Mouse (Mus musculus) adrenal gland (tissue): ENCODE data around the gene Mgst3.
"Not testable (repeated sequence)": the region's sequence is repeated elsewhere in the genome, so short reads cannot be mapped to it uniquely, and the experiment has no call there.

Source experiments
- intact Hi-C: fragments of 180-260 bp; cut with DNase I; formaldehyde crosslinking; loops from one replicate; pipeline ENCODE4 v1.15.1; 2025

Mgst3 gene

DNA sequence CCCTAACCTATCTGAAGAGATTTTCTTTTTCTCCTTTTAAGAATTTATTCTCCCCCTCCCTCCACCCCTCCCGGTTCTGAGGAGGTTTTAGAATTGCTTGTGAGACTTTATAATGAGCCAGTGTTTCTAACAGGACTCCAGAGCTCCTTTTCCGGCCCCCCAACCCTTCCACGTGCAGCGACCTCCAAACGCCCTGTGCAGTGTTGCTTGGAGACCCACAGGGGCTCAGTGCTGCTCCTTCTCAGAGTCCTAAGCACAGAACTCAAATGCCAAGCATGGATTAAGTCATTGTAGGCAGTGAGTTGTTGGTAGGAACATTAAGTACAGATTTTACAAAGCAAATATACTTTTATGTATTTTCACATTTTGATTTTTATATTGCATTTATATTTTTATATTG is 30.3 kb downstream of the Mgst3 start:
- intact Hi-C loops = no loop called here

- intact Hi-C loops = no loop called here
Measured at GRCm38 (mm10) chr1:167362819-167363218, 30.8 kb downstream of the Mgst3 start.

DNA sequence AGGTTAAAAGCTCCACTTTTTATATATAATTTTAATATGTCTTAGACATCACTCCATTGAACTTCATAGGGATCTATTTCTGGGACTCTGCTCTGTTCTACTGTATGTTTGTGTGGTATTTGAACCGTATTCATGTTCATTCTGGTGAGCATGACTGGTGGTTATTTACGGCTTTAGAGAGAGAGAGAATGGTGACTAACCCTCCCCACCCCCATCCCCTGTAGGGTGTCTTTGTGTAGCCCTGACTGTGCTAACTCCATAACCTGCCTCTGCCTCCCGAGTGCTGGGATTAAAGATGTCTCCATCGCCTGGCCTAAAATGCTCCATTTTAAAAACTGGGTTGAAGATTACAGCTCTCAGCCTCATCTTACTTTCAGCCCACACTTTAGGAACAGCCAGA is 33.4 kb downstream of the Mgst3 start:
- intact Hi-C loops = no loop called here

- intact Hi-C loops = no loop called here
Measured at GRCm38 (mm10) chr1:167358731-167359130, 34.9 kb downstream of the Mgst3 start.

GRCm38 (mm10) chr1:167357387-167357786 is 36.3 kb downstream of the Mgst3 start:
- intact Hi-C loops = no loop called here

- intact Hi-C loops = no loop called here
Measured at GRCm38 (mm10) chr1:167352403-167352802, 41.2 kb downstream of the Mgst3 start.

GRCm38 (mm10) chr1:167350597-167351415 is 42.8 kb downstream of the Mgst3 start:
- intact Hi-C loops = no loop called here

- intact Hi-C loops = no loop called here
Measured at GRCm38 (mm10) chr1:167349815-167350596, 43.6 kb downstream of the Mgst3 start, which contains the start of gene Aldh9a1. Gene Aldh9a1, plus strand, starts transcription at chr1:167349991.

DNA sequence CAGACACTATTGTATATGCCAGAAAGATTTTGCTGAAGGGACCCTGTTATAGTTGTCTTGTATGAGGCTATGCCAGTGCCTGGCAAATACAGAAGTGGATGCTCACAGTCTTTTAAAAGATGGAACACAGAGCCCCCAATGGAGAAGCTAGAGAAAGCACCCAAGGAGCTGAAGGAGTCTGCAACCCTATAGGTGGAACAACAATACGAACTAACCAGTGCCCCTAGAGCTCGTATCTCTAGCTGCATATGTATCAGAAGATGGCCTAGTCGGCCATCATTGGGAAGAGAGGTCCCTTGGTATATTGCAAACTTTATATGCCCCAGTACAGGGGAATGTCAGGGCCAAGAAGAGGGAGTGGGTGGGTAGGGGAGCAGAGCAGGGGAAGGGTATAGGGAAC is 44.4 kb downstream of the Mgst3 start:
- intact Hi-C loops = not testable (repeated sequence)

- intact Hi-C loops = not testable (repeated sequence)
Measured at GRCm38 (mm10) chr1:167345994-167346520, 47.6 kb downstream of the Mgst3 start.

DNA sequence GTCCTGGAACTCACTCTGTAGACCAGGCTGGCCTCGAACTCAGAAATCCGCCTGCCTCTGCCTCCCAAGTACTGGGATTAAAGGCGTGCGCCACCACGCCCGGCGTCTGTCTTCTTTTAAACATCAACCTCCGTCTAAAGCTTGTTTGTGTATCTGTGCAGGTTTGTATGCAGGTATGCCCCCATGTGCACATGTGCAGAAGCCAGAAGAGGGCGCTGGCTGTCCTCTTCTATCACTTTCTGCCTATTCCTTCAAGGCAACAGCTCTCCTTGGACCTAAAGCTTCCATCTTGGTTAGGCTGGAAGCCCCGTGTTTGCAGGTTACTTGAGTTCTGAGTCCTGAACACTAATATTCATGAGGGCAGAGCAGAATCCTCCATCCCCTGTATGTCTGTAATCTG is 50.8 kb downstream of the Mgst3 start:
- intact Hi-C loops = no loop called here

DNA sequence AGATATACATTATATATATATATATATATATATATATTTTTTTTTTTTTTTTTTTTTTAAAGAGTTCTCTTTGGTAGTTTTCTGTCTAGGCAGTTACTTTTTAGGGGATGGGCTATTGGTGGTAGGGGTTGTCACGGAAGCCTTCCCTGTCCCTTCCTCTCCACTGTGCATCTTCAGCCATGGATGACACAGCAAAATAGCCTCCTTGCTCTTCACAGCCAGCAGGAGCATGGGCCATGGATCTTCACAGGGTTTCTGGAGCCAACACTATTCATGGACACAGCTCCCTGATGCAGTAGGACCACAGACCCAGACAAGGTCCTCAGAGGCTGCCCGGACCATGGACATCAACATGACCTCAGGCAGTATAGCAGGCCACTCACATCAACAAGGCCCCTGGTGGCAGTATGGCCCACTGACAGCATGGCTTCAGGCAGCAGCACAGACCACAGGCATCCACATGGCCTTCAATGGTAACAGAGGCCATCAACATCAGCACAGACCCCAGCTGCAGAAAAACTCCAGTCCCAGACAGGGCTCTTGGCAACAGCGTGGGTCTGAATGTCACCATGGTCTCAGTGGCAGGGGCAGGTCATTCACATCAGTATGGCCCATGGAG is 52.6 kb downstream of the Mgst3 start:
- intact Hi-C loops = no loop called here

- intact Hi-C loops = no loop called here
Measured at GRCm38 (mm10) chr1:167340111-167340787, 53.4 kb downstream of the Mgst3 start.

GRCm38 (mm10) chr1:167339177-167339781 is 54.4 kb downstream of the Mgst3 start:
- intact Hi-C loops = no loop called here

DNA sequence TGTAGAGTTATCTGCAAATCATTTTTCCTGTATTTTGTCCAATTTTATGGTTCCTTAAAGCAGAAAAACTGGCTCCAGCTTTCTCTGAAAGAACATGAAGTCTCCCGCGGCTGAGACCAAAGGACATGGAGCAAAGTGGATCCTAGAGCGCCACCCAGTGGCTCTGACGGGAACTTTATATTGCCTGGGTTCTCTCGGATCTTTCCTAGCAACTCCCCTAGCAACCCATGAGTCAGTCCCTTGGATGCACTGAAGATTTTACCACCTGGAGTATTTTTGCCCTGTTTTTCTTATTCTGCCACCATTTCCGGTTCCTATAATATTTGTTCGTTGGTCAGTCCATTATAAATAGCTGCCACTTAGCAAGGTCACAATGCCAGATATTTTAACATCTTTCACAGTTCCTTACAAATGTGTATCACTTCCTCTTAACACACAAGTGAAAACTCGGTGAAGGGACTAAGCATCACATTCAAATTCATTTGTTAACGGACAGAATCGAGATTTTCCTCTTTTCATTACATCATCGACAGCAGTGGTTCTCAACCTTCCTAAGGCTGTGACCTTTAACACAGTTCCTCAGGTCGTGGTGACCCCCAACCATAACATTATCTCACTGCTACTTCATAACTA is 56.1 kb downstream of the Mgst3 start:
- intact Hi-C loops = loop anchor here (1.0 kb wide), 1 partner anchor 118 kb away; no protein-coding TSS in a partner anchor

- intact Hi-C loops = no loop called here
Measured at GRCm38 (mm10) chr1:167336398-167336797, 57.2 kb downstream of the Mgst3 start.

GRCm38 (mm10) chr1:167331106-167331505 is 62.5 kb downstream of the Mgst3 start:
- intact Hi-C loops = no loop called here

- intact Hi-C loops = no loop called here
Measured at GRCm38 (mm10) chr1:167328776-167329175, 64.9 kb downstream of the Mgst3 start.
